Mouse (Mus musculus): ENCODE data around the gene Slc16a10. TPM values are rescaled to one million over a fixed set of nuclear protein-coding genes. Genes with fewer than 3 reads are reported as not detected.

Gene Slc16a10
- polyA plus RNA-seq, 2 experiments = 32.8 to 63.5 TPM

GRCm38 (mm10) chr10:40057615-40058014 is 84.4 kb downstream of the Slc16a10 start:
- ATAC-seq (ENCODE audit: insufficient read depth) = no peak
- Histone ChIP-seq H3K4me3 (ENCODE audit: insufficient read depth in 1 of 2, low read depth in 2 of 2, low read length in 2 of 2) (no peak overlapping the region), H3K27me3 (ENCODE audit: control insufficient read depth, insufficient read depth, low read length) (no peaks in the 10 kb centered on the region), H3K9me3 (ENCODE audit: control insufficient read depth, low read length) (no peaks in the 10 kb centered on the region), H3K36me3 (replicated peaks; ENCODE audit: control insufficient read depth, insufficient read depth, low read depth) (peaks cover 50% of the 10 kb centered on the region), H3K4me2 (ENCODE audit: low read depth) (no peak overlapping the region), H3K27ac (no peak overlapping the region), H3K4me1 (replicated peaks; ENCODE audit: control insufficient read depth in 2 of 2, insufficient read depth in 2 of 2, low read length in 1 of 2) (no peaks in the 10 kb centered on the region; a peak in 1 of 4 replicates), H3K9ac (replicated peaks) (no peak overlapping the region)
- DNase-seq (ENCODE audit: low read depth in 3 of 3, low spot score in 3 of 3) = no peak
- TF ChIP-seq EP300 (IDR thresholded peaks at IDR 0.05; ENCODE audit: low read depth) (no peak), CTCF (IDR thresholded peaks at IDR 0.05; ENCODE audit: low read depth) (no peak)
- 52% methylated on average over 2 of the region's 2 CpGs for WGBS (ENCODE audit: insufficient replicate concordance)

GRCm38 (mm10) chr10:40054455-40054854 is 87.6 kb downstream of the Slc16a10 start:
- H3K4me3 ChIP-seq (ENCODE audit: insufficient read depth in 1 of 2, low read depth in 2 of 2, low read length in 2 of 2) = no peak overlapping the region
- WGBS (ENCODE audit: insufficient replicate concordance) = 84% methylated on average over 8 of the region's 8 CpGs
- H3K27me3 ChIP-seq (ENCODE audit: control insufficient read depth, insufficient read depth, low read length) = no peaks in the 10 kb centered on the region
- no peaks in the 10 kb centered on the region; a peak in 1 of 4 replicates for H3K4me1 ChIP-seq (replicated peaks; ENCODE audit: control insufficient read depth in 2 of 2, insufficient read depth in 2 of 2, low read length in 1 of 2)
- no peak for DNase-seq (ENCODE audit: low read depth in 3 of 3, low spot score in 3 of 3)
- H3K4me2 ChIP-seq (ENCODE audit: low read depth) = no peak overlapping the region
- no peaks in the 10 kb centered on the region for H3K9me3 ChIP-seq (ENCODE audit: control insufficient read depth, low read length)
- H3K36me3 ChIP-seq (replicated peaks; ENCODE audit: control insufficient read depth, insufficient read depth, low read depth) = peaks cover 67% of the 10 kb centered on the region
- no peak overlapping the region for H3K9ac ChIP-seq (replicated peaks)
- TF ChIP-seq EP300 (IDR thresholded peaks at IDR 0.05; ENCODE audit: low read depth) = no peak
- TF ChIP-seq CTCF (IDR thresholded peaks at IDR 0.05; ENCODE audit: low read depth) = no peak
- no peak for ATAC-seq (ENCODE audit: insufficient read depth)
- H3K27ac ChIP-seq = no peak overlapping the region

- Histone ChIP-seq H3K27me3 (ENCODE audit: control insufficient read depth, insufficient read depth, low read length) (no peaks in the 10 kb centered on the region), H3K4me2 (ENCODE audit: low read depth) (no peak overlapping the region), H3K9me3 (ENCODE audit: control insufficient read depth, low read length) (no peaks in the 10 kb centered on the region), H3K9ac (replicated peaks) (no peak overlapping the region), H3K27ac (no peak overlapping the region), H3K4me1 (replicated peaks; ENCODE audit: control insufficient read depth in 2 of 2, insufficient read depth in 2 of 2, low read length in 1 of 2) (no peaks in the 10 kb centered on the region; a peak in 1 of 4 replicates), H3K4me3 (ENCODE audit: insufficient read depth in 1 of 2, low read depth in 2 of 2, low read length in 2 of 2) (no peak overlapping the region), H3K36me3 (replicated peaks; ENCODE audit: control insufficient read depth, insufficient read depth, low read depth) (peaks cover 67% of the 10 kb centered on the region)
- no peak for DNase-seq (ENCODE audit: low read depth in 3 of 3, low spot score in 3 of 3)
- 84% methylated on average over 4 of the region's 4 CpGs for WGBS (ENCODE audit: insufficient replicate concordance)
- no peak for ATAC-seq (ENCODE audit: insufficient read depth)
- no peak for TF ChIP-seq EP300 (IDR thresholded peaks at IDR 0.05; ENCODE audit: low read depth)
These were observed 88.2 kb downstream of the Slc16a10 start for GRCm38 (mm10) chr10:40053896-40054295.

GRCm38 (mm10) chr10:40053257-40053895 is 88.7 kb downstream of the Slc16a10 start:
- Histone ChIP-seq H3K4me1 (replicated peaks; ENCODE audit: control insufficient read depth in 2 of 2, insufficient read depth in 2 of 2, low read length in 1 of 2) (no peaks in the 10 kb centered on the region; a peak in 1 of 4 replicates), H3K4me3 (ENCODE audit: insufficient read depth in 1 of 2, low read depth in 2 of 2, low read length in 2 of 2) (no peak overlapping the region), H3K9ac (replicated peaks) (no peak overlapping the region), H3K27ac (no peak overlapping the region), H3K9me3 (ENCODE audit: control insufficient read depth, low read length) (no peaks in the 10 kb centered on the region), H3K4me2 (ENCODE audit: low read depth) (no peak overlapping the region), H3K27me3 (ENCODE audit: control insufficient read depth, insufficient read depth, low read length) (no peaks in the 10 kb centered on the region), H3K36me3 (replicated peaks; ENCODE audit: control insufficient read depth, insufficient read depth, low read depth) (peaks cover 67% of the 10 kb centered on the region)
- TF ChIP-seq EP300 (IDR thresholded peaks at IDR 0.05; ENCODE audit: low read depth) (no peak), CTCF (IDR thresholded peaks at IDR 0.05; ENCODE audit: low read depth) (peak; percentile 37; the same call in 1 of the 2 replicates)
- 65% methylated on average over 3 of the region's 3 CpGs for WGBS (ENCODE audit: insufficient replicate concordance)
- DNase-seq (ENCODE audit: low read depth in 3 of 3, low spot score in 3 of 3) (no peak), ATAC-seq (ENCODE audit: insufficient read depth) (no peak)

- no peaks in the 10 kb centered on the region for H3K27me3 ChIP-seq (ENCODE audit: control insufficient read depth, insufficient read depth, low read length)
- no peak overlapping the region for H3K9ac ChIP-seq (replicated peaks)
- TF ChIP-seq EP300 (IDR thresholded peaks at IDR 0.05; ENCODE audit: low read depth) = no peak
- no peak for TF ChIP-seq CTCF (IDR thresholded peaks at IDR 0.05; ENCODE audit: low read depth)
- H3K4me2 ChIP-seq (ENCODE audit: low read depth) = no peak overlapping the region
- DNase-seq (ENCODE audit: low read depth in 3 of 3, low spot score in 3 of 3) (no peak), ATAC-seq (ENCODE audit: insufficient read depth) (no peak)
- H3K4me1 ChIP-seq (replicated peaks; ENCODE audit: control insufficient read depth in 2 of 2, insufficient read depth in 2 of 2, low read length in 1 of 2) = no peaks in the 10 kb centered on the region
- H3K9me3 ChIP-seq (ENCODE audit: control insufficient read depth, low read length) = no peaks in the 10 kb centered on the region
- peaks cover 62% of the 10 kb centered on the region for H3K36me3 ChIP-seq (replicated peaks; ENCODE audit: control insufficient read depth, insufficient read depth, low read depth)
- H3K4me3 ChIP-seq (ENCODE audit: insufficient read depth in 1 of 2, low read depth in 2 of 2, low read length in 2 of 2) = no peak overlapping the region
- no peak overlapping the region for H3K27ac ChIP-seq
- 78% methylated on average over 3 of the region's 3 CpGs for WGBS (ENCODE audit: insufficient replicate concordance)
These were observed 90.1 kb downstream of the Slc16a10 start for GRCm38 (mm10) chr10:40051997-40052396.
